Mouse (Mus musculus): Measurements from ENCODE around the gene Slc26a5.

GRCm38 (mm10) chr5:21803691-21804188, 61.7 kb downstream of the Slc26a5 start:
- TF ChIP-seq CTCF (IDR thresholded peaks at IDR 0.05; ENCODE audit: borderline replicate concordance, insufficient read depth, low read depth, low read length) (no peak), POLR2A (IDR thresholded peaks at IDR 0.05; ENCODE audit: borderline replicate concordance, insufficient read depth, low read length) (no peak)
